Mouse (Mus musculus): Measurements from ENCODE around the gene Tmem176b. TPM values are rescaled to one million over a fixed set of nuclear protein-coding genes. Genes with fewer than 3 reads are reported as not detected.
"Not testable (repeated sequence)": the region's sequence is repeated elsewhere in the genome, so short reads cannot be mapped to it uniquely, and the experiment has no call there.

Gene Tmem176b
- 119 and 168 TPM in 2 replicates for polyA plus RNA-seq (2011; ENCODE audit: insufficient read length, low read depth, missing spikeins)

DNA sequence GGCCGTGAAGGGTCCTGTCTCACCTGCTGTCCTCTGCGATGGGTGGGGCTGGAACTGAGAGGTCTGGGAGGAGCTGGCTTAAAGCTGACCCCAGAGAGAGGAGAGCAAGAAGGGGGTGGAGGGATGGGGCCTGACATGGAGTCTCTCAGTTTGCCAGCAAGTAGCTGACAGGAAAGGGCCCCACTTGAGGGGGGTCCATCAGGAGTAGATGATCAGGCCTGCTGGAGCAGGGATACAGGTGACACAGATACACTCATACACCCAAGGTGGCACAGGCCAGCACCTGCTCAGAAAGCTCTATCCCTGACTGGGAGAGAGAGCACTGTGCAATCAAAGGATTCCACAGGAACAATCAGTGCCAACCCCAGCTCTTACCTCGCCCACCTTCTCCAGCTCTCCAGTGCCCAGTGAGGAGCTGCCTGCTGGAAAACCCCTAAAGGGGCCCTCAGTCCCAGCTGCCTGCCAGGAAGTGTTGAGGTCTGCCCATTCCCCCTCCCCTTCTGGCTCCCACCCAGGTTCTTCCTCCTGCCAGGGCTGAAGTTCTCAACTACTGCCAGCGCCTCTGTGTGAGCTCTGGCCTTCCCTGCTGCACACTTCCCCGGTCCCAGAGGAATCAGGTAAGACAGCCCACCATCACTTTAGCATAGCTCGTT is at the start of gene Tmem176b:
TSS of gene Tmem176b (minus strand) at position 524 of the 653 bp plus-strand sequence.
- H3K27ac ChIP-seq (ENCODE audit: insufficient read depth, low read length): peak within 1 kb of the TSS; percentile 13; the same call in 1 of the 2 replicates
- peak; percentile 78 for TF ChIP-seq POLR2A (IDR thresholded peaks at IDR 0.05; ENCODE audit: low read depth, low read length)
- no peak for TF ChIP-seq CTCF (IDR thresholded peaks at IDR 0.05; ENCODE audit: borderline replicate concordance, insufficient read depth, low read length)
- peak within 1 kb of the TSS; percentile 65 for H3K4me3 ChIP-seq (ENCODE audit: insufficient read depth, low read length)
- no peaks in the 10 kb centered on the region for H3K4me1 ChIP-seq (ENCODE audit: control insufficient read depth, insufficient read depth, low read length)

DNA sequence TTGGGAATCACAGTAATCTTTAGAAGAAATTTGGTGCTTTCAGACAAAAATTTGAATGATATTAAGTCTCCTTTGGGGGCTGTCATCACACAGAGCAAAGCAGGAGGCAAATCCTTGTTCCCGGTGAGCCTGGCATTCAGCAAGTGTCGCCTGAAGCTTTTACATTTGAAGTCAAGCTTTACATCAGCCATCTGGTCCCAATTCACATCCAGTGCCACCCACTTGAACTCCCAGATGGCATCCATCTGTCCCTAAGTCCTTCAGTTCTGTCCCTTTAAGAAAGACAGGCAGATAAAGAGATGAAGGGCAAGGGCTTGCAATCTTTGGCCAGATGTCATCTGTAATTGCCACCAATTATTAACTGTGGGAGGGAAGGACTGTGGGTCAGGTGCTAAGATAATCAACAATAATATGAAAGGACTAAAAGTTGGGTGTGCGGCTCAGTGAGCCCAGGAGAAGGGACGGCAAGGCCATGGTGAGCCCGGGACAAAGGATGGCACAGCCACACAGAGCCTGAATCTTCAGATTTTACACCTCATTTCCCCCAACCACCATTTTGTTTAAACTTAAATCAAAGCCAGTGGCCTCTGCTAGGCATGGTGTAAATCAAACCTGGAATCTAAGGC is 35.3 kb upstream of the Tmem176b start:
- Histone ChIP-seq H3K4me1 (ENCODE audit: control insufficient read depth, insufficient read depth, low read length) (no peaks in the 10 kb centered on the region), H3K4me3 (ENCODE audit: insufficient read depth, low read length) (no peak overlapping the region), H3K27ac (ENCODE audit: insufficient read depth, low read length) (no peak overlapping the region)
- no peak for TF ChIP-seq CTCF (IDR thresholded peaks at IDR 0.05; ENCODE audit: borderline replicate concordance, insufficient read depth, low read length)
- TF ChIP-seq POLR2A (IDR thresholded peaks at IDR 0.05; ENCODE audit: low read depth, low read length): no peak

DNA sequence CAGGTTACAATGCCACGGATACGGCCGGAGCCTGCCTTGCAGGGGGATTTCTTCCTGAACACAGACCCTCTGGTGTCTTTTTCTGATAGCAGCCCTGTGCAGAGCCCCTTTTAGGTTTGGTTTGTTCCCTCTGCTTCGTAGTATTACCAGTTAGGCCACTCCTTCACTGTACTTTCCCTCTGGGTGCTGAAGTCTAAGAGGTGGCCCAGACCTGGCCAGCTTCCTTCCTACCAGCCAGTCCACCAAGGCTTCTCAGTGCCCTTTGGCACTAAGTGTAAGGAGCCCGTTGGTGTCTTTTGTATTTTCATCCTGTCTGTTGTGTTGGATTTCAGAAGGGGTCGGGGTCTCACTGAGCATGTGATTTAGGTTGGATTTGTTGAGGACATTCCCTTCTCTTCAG is 34.2 kb upstream of the Tmem176b start:
- no peak overlapping the region for H3K4me3 ChIP-seq (ENCODE audit: insufficient read depth, low read length)
- TF ChIP-seq CTCF (IDR thresholded peaks at IDR 0.05; ENCODE audit: borderline replicate concordance, insufficient read depth, low read length) (no peak), POLR2A (IDR thresholded peaks at IDR 0.05; ENCODE audit: low read depth, low read length) (no peak)
- no peak overlapping the region for H3K27ac ChIP-seq (ENCODE audit: insufficient read depth, low read length)
- no peaks in the 10 kb centered on the region for H3K4me1 ChIP-seq (ENCODE audit: control insufficient read depth, insufficient read depth, low read length)

DNA sequence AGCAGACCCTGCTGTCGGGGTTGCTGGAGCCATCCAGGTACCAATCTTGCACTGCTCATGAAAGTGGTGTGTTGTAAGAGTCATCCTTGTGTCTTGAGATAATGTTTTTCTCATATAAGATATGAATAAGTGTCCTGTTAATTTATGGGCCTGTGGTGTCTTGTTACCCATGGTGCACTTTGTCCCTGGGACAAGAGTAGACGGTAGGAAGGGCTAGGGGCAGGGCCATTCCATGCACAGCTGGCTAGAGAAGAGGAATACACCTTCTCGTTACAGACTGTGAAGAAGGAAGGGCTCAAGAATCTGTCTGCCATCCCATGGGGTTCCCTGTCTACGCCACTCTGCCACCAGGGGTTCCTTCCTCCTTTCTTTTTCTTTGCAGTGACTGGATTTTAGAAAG is 33.3 kb upstream of the Tmem176b start:
- Histone ChIP-seq H3K27ac (ENCODE audit: insufficient read depth, low read length) (no peak overlapping the region), H3K4me3 (ENCODE audit: insufficient read depth, low read length) (no peak overlapping the region), H3K4me1 (ENCODE audit: control insufficient read depth, insufficient read depth, low read length) (no peaks in the 10 kb centered on the region)
- TF ChIP-seq POLR2A (IDR thresholded peaks at IDR 0.05; ENCODE audit: low read depth, low read length): no peak

DNA sequence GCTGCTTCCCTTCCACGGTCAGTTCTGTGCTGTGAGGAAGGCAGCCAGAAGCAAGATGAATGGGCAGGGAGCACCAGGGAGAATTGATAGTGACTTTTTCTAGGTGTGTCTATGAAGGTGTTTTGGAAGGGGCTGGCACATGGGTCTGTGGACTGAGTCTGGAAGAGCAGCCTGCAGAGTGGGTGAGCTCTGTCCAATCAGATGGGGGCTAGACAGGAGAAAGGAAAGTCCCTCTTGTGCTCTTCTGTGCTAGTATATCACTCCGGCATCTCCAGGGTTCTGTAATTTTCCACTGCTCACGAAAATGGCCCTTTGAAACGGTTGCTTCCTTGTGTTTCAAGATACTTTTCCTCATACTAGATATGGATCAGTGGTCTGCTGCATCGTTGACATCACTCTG is 31.3 kb upstream of the Tmem176b start, which contains the start of gene Aoc1:
TSS of gene Aoc1 (plus strand) at position 301 of the 400 bp plus-strand sequence.
- no peak within 1 kb of the TSS for H3K27ac ChIP-seq (ENCODE audit: insufficient read depth, low read length)
- TF ChIP-seq POLR2A (IDR thresholded peaks at IDR 0.05; ENCODE audit: low read depth, low read length) (no peak), CTCF (IDR thresholded peaks at IDR 0.05; ENCODE audit: borderline replicate concordance, insufficient read depth, low read length) (no peak)
- H3K4me3 ChIP-seq (ENCODE audit: insufficient read depth, low read length): no peak within 1 kb of the TSS
- no peaks in the 10 kb centered on the region for H3K4me1 ChIP-seq (ENCODE audit: control insufficient read depth, insufficient read depth, low read length)

DNA sequence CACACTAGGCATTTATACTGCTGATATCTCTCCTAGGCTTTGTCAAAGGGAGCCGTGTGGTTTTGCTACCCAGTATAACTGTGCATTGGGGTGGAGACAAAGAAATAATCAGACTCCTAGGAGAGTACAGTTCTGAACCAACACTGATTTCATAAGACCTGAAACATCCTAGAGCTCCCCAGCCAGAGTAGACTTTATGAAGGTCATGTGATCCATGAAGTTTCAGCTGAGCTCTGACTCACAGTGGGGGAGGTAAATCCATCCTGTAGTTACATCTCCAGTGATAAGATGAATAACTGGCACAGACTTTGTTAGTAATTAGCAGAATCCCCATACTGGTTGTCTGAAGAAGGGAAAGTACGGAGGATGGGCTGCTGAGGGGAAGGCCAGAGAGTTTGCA is 28.5 kb upstream of the Tmem176b start:
- H3K27ac ChIP-seq (ENCODE audit: insufficient read depth, low read length): no peak overlapping the region
- TF ChIP-seq POLR2A (IDR thresholded peaks at IDR 0.05; ENCODE audit: low read depth, low read length): no peak
- TF ChIP-seq CTCF (IDR thresholded peaks at IDR 0.05; ENCODE audit: borderline replicate concordance, insufficient read depth, low read length): no peak
- H3K4me1 ChIP-seq (ENCODE audit: control insufficient read depth, insufficient read depth, low read length): no peaks in the 10 kb centered on the region
- no peak overlapping the region for H3K4me3 ChIP-seq (ENCODE audit: insufficient read depth, low read length)

DNA sequence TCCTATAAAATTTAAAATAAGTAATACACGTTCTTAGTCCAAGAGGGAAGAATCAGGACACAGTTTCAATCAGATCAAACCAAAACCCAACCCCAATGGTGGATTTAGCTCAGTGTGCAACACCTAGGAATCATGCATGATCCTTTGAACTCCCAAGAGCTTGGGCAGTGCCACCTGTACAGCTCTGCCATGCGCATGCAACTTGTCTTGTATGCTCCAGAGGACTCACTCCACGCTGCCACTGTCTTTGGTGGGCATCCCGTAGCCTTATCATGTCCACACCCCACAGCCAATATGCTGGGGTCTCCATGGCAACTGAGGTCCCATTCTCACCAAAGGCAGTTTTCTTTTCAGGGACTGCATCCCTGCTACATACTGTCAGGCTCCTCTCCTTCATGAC is 25.9 kb upstream of the Tmem176b start:
- no peak for TF ChIP-seq POLR2A (IDR thresholded peaks at IDR 0.05; ENCODE audit: low read depth, low read length)
- no peak for TF ChIP-seq CTCF (IDR thresholded peaks at IDR 0.05; ENCODE audit: borderline replicate concordance, insufficient read depth, low read length)
- H3K4me1 ChIP-seq (ENCODE audit: control insufficient read depth, insufficient read depth, low read length): no peaks in the 10 kb centered on the region
- no peak overlapping the region for H3K4me3 ChIP-seq (ENCODE audit: insufficient read depth, low read length)
- no peak overlapping the region for H3K27ac ChIP-seq (ENCODE audit: insufficient read depth, low read length)

DNA sequence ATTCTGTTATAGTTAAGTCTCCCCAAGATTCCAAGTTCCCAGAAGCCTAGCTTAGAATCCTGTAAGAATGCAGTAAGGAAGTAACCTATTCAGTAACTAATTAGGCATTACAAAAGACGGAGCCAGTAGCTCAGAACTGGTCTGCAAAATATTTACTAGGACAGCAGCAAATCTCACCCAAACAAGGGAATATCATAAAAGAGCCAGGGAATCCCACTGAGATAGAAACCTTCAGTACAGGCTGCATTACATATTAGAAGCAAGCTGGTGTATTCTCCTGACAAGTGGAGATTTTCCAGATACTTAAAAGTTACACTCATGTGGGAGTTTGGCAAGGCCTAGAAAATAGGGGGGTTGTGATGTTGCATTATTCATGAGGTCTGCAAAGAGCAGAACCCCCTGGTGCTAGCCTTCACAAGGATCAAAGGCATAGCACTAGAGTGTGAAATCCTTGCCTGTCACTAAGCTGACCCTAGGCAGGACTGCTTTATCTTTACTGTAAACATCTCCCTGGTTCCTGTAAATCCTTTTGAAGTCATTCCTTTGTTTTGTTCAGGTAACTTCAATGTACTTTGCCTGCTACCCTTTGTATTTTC is 25.2 kb upstream of the Tmem176b start:
- not testable (repeated sequence) for H3K4me1 ChIP-seq (ENCODE audit: control insufficient read depth, insufficient read depth, low read length); H3K27ac ChIP-seq (ENCODE audit: insufficient read depth, low read length); H3K4me3 ChIP-seq (ENCODE audit: insufficient read depth, low read length)

DNA sequence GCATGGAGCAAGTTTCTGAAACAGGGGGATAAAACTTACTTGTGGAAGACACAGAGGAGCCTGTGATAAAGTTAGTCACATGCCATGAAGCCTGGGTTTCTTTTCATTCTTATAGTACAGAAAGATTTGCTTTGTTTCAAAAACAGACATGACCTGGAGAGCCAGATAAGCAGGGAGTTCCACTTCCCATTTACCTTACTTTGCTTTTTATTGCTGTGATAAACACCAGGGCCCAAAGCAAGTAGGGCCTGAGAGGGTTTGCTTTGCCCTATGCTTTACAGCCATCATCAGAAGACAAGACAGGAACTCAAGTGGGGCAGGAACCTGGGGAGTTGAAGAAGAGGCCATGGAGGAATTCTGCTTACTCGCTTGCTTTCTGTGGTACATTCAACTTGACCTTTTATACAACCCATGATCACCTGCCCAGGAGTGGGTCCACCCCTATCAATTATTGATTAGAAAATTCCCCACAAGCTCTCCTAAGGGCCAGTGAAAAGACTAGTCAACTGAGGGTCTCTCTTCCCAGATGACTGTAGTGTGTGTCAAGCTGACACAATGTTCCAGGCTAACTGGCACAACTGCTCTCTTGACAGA is 24.0 kb upstream of the Tmem176b start:
- Histone ChIP-seq H3K27ac (ENCODE audit: insufficient read depth, low read length) (no peak overlapping the region), H3K4me1 (ENCODE audit: control insufficient read depth, insufficient read depth, low read length) (no peaks in the 10 kb centered on the region), H3K4me3 (ENCODE audit: insufficient read depth, low read length) (no peak overlapping the region)
- TF ChIP-seq CTCF (IDR thresholded peaks at IDR 0.05; ENCODE audit: borderline replicate concordance, insufficient read depth, low read length): no peak
- TF ChIP-seq POLR2A (IDR thresholded peaks at IDR 0.05; ENCODE audit: low read depth, low read length): no peak

DNA sequence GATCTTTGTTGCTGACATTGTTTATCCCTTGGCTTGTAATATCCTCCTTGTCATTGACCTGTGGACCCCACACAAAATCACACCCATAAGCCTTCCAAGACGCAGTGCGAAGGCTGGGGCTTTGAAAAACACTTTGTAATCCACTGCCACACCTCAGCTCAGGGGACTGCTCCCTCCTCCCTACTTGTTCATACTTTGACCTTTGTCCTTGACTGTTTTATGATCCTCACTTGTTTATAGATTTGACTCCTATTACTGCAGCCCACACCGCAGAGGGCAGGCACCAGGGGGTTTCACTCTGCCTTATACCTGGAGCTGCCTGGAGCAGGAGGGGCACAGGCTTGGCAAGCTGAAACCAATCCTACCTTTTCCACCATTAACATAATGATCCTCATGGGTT is 23.4 kb upstream of the Tmem176b start:
- TF ChIP-seq POLR2A (IDR thresholded peaks at IDR 0.05; ENCODE audit: low read depth, low read length) (no peak), CTCF (IDR thresholded peaks at IDR 0.05; ENCODE audit: borderline replicate concordance, insufficient read depth, low read length) (no peak)
- H3K27ac ChIP-seq (ENCODE audit: insufficient read depth, low read length): no peak overlapping the region
- H3K4me1 ChIP-seq (ENCODE audit: control insufficient read depth, insufficient read depth, low read length): no peaks in the 10 kb centered on the region
- H3K4me3 ChIP-seq (ENCODE audit: insufficient read depth, low read length): no peak overlapping the region

Data from embryonic fibroblast, embryonic 13.5 days (primary cell).